Mouse (Mus musculus): ENCODE results near the gene Ager. TPM values are rescaled to one million over a fixed set of nuclear protein-coding genes. Genes with fewer than 3 reads are reported as not detected.

Gene Ager
- 1.3 and 1.4 TPM in 2 replicates for polyA plus RNA-seq (2012; rRNA removed)

GRCm38 (mm10) chr17:34597566-34598095, at the start of gene Ager:
Ager (plus strand) TSS chr17:34597862.

GRCm38 (mm10) chr17:34564003-34564421, 33.6 kb upstream of the Ager start, which contains the start of gene Notch4:
Notch4 (plus strand) TSS chr17:34564268.

GRCm38 (mm10) chr17:34589681-34590101, 8.0 kb upstream of the Ager start, which contains the start of gene Gpsm3:
Gpsm3 (plus strand) TSS chr17:34589806.

GRCm38 (mm10) chr17:34591029-34591993, 6.4 kb upstream of the Ager start, which contains the start of gene Pbx2:
Pbx2 (plus strand) TSS chr17:34591266.

GRCm38 (mm10) chr17:34603375-34604060, 5.9 kb downstream of the Ager start, which contains the start of gene Rnf5:
Rnf5 (minus strand) TSS chr17:34603690.

GRCm38 (mm10) chr17:34604061-34604508, 6.4 kb downstream of the Ager start, which contains the start of gene Agpat1:
Agpat1 (plus strand) TSS chr17:34604262.

GRCm38 (mm10) chr17:34615871-34616270, 18.2 kb downstream of the Ager start, which contains the start of gene Egfl8:
Egfl8 (minus strand) TSS chr17:34615971.

GRCm38 (mm10) chr17:34627943-34628643, 30.4 kb downstream of the Ager start, which contains the start of gene Ppt2:
Ppt2 (minus strand) TSS chr17:34628510.

GRCm38 (mm10) chr17:34629221-34629751, 31.6 kb downstream of the Ager start, which contains the start of gene Prrt1:
Prrt1 (plus strand) TSS chr17:34629533.

GRCm38 (mm10) chr17:34644608-34645007, 46.9 kb downstream of the Ager start, which contains the start of gene Fkbpl:
Fkbpl (plus strand) TSS chr17:34644764.

GRCm38 (mm10) chr17:34646906-34647787, 49.5 kb downstream of the Ager start, which contains the start of gene Atf6b:
Atf6b (plus strand) TSS chr17:34647146.

Other genes with a start within 250 kb of the Ager start
- gene Btnl2, start 243.0 kb upstream of the Ager start, polyA plus RNA-seq (2012; rRNA removed): 0.03 TPM in 2 replicates
- not detected in 2 replicates for gene Btnl1, start 220.7 kb upstream of the Ager start, polyA plus RNA-seq (2012; rRNA removed)
- gene BC051142, start 199.0 kb upstream of the Ager start, polyA plus RNA-seq (2012; rRNA removed): 0.15 and 0.23 TPM in 2 replicates
- gene Btnl4, start 120.5 kb upstream of the Ager start, polyA plus RNA-seq (2012; rRNA removed): not detected in 2 replicates
- not detected in 2 replicates for gene Btnl6, start 80.5 kb upstream of the Ager start, polyA plus RNA-seq (2012; rRNA removed)
- gene Notch4, start 33.6 kb upstream of the Ager start, polyA plus RNA-seq (2012; rRNA removed): 0.58 and 0.70 TPM in 2 replicates
- 3.5 and 4.0 TPM in 2 replicates for gene Gpsm3, start 8.1 kb upstream of the Ager start, polyA plus RNA-seq (2012; rRNA removed)
- gene Pbx2, start 6.6 kb upstream of the Ager start, polyA plus RNA-seq (2012; rRNA removed): 21.8 and 22.1 TPM in 2 replicates
- gene Rnf5, start 5.8 kb downstream of the Ager start, polyA plus RNA-seq (2012; rRNA removed): 49.5 and 53.6 TPM in 2 replicates
- 29.1 and 33.0 TPM in 2 replicates for gene Agpat1, start 6.4 kb downstream of the Ager start, polyA plus RNA-seq (2012; rRNA removed)
- gene Egfl8, start 18.1 kb downstream of the Ager start, polyA plus RNA-seq (2012; rRNA removed): 0.37 and 0.54 TPM in 2 replicates
- gene Ppt2, start 30.6 kb downstream of the Ager start, polyA plus RNA-seq (2012; rRNA removed): 8.7 and 11.0 TPM in 2 replicates
- 0.02 and 0.03 TPM in 2 replicates for gene Prrt1, start 31.7 kb downstream of the Ager start, polyA plus RNA-seq (2012; rRNA removed)
- 1.6 and 1.7 TPM in 2 replicates for gene Fkbpl, start 46.9 kb downstream of the Ager start, polyA plus RNA-seq (2012; rRNA removed)
- 13.3 and 14.6 TPM in 2 replicates for gene Atf6b, start 49.3 kb downstream of the Ager start, polyA plus RNA-seq (2012; rRNA removed)
- gene Tnxb, start 72.7 kb downstream of the Ager start, polyA plus RNA-seq (2012; rRNA removed): 0.14 and 0.15 TPM in 2 replicates
- 2.5 and 3.3 TPM in 2 replicates for gene C4b, start 146.0 kb downstream of the Ager start, polyA plus RNA-seq (2012; rRNA removed)
- gene Cyp21a1, start 206.7 kb downstream of the Ager start, polyA plus RNA-seq (2012; rRNA removed): 0.03 TPM in 1 of 2 replicates, not detected in the other
- gene Stk19, start 239.1 kb downstream of the Ager start, polyA plus RNA-seq (2012; rRNA removed): 15.6 and 17.8 TPM in 2 replicates
- 22.0 and 28.0 TPM in 2 replicates for gene Dxo, start 239.2 kb downstream of the Ager start, polyA plus RNA-seq (2012; rRNA removed)